Mouse (Mus musculus) testis, adult 2 months (tissue): ENCODE data around the gene Hs3st3a1. TPM values are rescaled to one million over a fixed set of nuclear protein-coding genes. Genes with fewer than 3 reads are reported as not detected.

Experiments used
- H3K27ac ChIP-seq: fragments of 200-500 bp; 2 replicates; pipeline ENCODE4 v1.5.1; 2012; ENCODE audit warnings: low read depth, low read length; ENCODE audit not compliant: control insufficient read depth, insufficient read depth
- H3K27me3 ChIP-seq: fragments of 200-500 bp; 2 replicates; pipeline ENCODE4 v1.6.1; 2012; ENCODE audit warnings: mild to moderate bottlenecking, low read length, moderate library complexity; ENCODE audit not compliant: control insufficient read depth, insufficient read depth
- H3K36me3 ChIP-seq: fragments of 200-500 bp; 2 replicates; pipeline ENCODE4 v1.6.1; 2012; ENCODE audit warnings: mild to moderate bottlenecking, low read length; ENCODE audit not compliant: control insufficient read depth, insufficient read depth
- H3K4me1 ChIP-seq: fragments of 200-500 bp; 2 replicates; pipeline ENCODE4 v1.6.1; 2012; ENCODE audit warnings: low read length; ENCODE audit not compliant: control insufficient read depth, insufficient read depth
- H3K4me3 ChIP-seq: fragments of 200-500 bp; 2 replicates; pipeline ENCODE4 v1.5.1; 2012; ENCODE audit warnings: low read depth, mild to moderate bottlenecking, low read length, moderate library complexity, mixed read lengths; ENCODE audit not compliant: control insufficient read depth
- CTCF ChIP-seq: fragments of 200-500 bp; IDR thresholded peaks from 2 replicates; pipeline ENCODE4 v1.5.1; 2012; ENCODE audit warnings: low read depth, mild to moderate bottlenecking, inconsistent platforms, low read length, moderate library complexity; ENCODE audit not compliant: control insufficient read depth, insufficient read depth, insufficient replicate concordance
- POLR2A ChIP-seq: fragments of 200-500 bp; IDR thresholded peaks from 2 replicates; pipeline ENCODE4 v1.6.1; 2012; ENCODE audit warnings: low read depth, mild to moderate bottlenecking, inconsistent platforms, low read length, moderate library complexity; ENCODE audit not compliant: control insufficient read depth
- polyA plus RNA-seq: library from polyadenylated mRNA; depleted of rRNA; stranded (reverse); fragments of >200 nt; gene quantifications from 2 replicates; pipeline ENCODE4 v1.2.3, GENCODE M21; 2012

The Hs3st3a1 gene
- polyA plus RNA-seq, 1 experiment = 0.10 TPM

GRCm38 (mm10) chr11:64489587-64490433, 54.7 kb downstream of the Hs3st3a1 start:
- TF ChIP-seq CTCF (no peak), POLR2A (no peak)
- H3K27me3 ChIP-seq = no peaks in the 10 kb centered on the region
- H3K27ac ChIP-seq = no peak overlapping the region
- no peak overlapping the region for H3K4me3 ChIP-seq
- no peaks in the 10 kb centered on the region for H3K36me3 ChIP-seq
- H3K4me1 ChIP-seq = no peaks in the 10 kb centered on the region

GRCm38 (mm10) chr11:64494448-64494847, 59.3 kb downstream of the Hs3st3a1 start:
- no peak for TF ChIP-seq POLR2A
- no peak for TF ChIP-seq CTCF
- no peak overlapping the region for H3K4me3 ChIP-seq
- no peaks in the 10 kb centered on the region for H3K4me1 ChIP-seq
- H3K36me3 ChIP-seq = no peaks in the 10 kb centered on the region
- H3K27me3 ChIP-seq = no peaks in the 10 kb centered on the region
- H3K27ac ChIP-seq = no peak overlapping the region

GRCm38 (mm10) chr11:64495935-64496334, 60.8 kb downstream of the Hs3st3a1 start:
- Histone ChIP-seq H3K4me3 (no peak overlapping the region), H3K27me3 (no peaks in the 10 kb centered on the region), H3K27ac (no peak overlapping the region), H3K4me1 (no peaks in the 10 kb centered on the region), H3K36me3 (no peaks in the 10 kb centered on the region)
- TF ChIP-seq POLR2A (no peak), CTCF (no peak)

GRCm38 (mm10) chr11:64496677-64497076, 61.5 kb downstream of the Hs3st3a1 start:
- H3K4me1 ChIP-seq = no peaks in the 10 kb centered on the region
- no peak overlapping the region for H3K4me3 ChIP-seq
- no peaks in the 10 kb centered on the region for H3K27me3 ChIP-seq
- TF ChIP-seq POLR2A (no peak), CTCF (no peak)
- H3K36me3 ChIP-seq = no peaks in the 10 kb centered on the region
- no peak overlapping the region for H3K27ac ChIP-seq

- no peak overlapping the region for H3K27ac ChIP-seq
- no peaks in the 10 kb centered on the region for H3K36me3 ChIP-seq
- H3K27me3 ChIP-seq = no peaks in the 10 kb centered on the region
- TF ChIP-seq POLR2A (no peak), CTCF (no peak)
- no peak overlapping the region for H3K4me3 ChIP-seq
- H3K4me1 ChIP-seq = no peaks in the 10 kb centered on the region
Observed at GRCm38 (mm10) chr11:64500536-64501112, 65.5 kb downstream of the Hs3st3a1 start.

- no peaks in the 10 kb centered on the region for H3K36me3 ChIP-seq
- no peaks in the 10 kb centered on the region for H3K27me3 ChIP-seq
- H3K4me3 ChIP-seq = no peak overlapping the region
- no peaks in the 10 kb centered on the region for H3K4me1 ChIP-seq
- H3K27ac ChIP-seq = no peak overlapping the region
- TF ChIP-seq CTCF = no peak
- TF ChIP-seq POLR2A = no peak
Observed at GRCm38 (mm10) chr11:64503040-64503439, 67.9 kb downstream of the Hs3st3a1 start.

- no peak overlapping the region for H3K27ac ChIP-seq
- H3K27me3 ChIP-seq = no peaks in the 10 kb centered on the region
- no peaks in the 10 kb centered on the region for H3K36me3 ChIP-seq
- no peaks in the 10 kb centered on the region for H3K4me1 ChIP-seq
- no peak overlapping the region for H3K4me3 ChIP-seq
- TF ChIP-seq POLR2A = no peak
- TF ChIP-seq CTCF = no peak
Observed at GRCm38 (mm10) chr11:64505924-64506323, 70.8 kb downstream of the Hs3st3a1 start.
